Mouse (Mus musculus): Measurements from ENCODE around the gene Cnfn.
A peak's percentile ranks its signal among the peaks of the same experiment; 100 is the strongest.

Gene Cnfn

DNA sequence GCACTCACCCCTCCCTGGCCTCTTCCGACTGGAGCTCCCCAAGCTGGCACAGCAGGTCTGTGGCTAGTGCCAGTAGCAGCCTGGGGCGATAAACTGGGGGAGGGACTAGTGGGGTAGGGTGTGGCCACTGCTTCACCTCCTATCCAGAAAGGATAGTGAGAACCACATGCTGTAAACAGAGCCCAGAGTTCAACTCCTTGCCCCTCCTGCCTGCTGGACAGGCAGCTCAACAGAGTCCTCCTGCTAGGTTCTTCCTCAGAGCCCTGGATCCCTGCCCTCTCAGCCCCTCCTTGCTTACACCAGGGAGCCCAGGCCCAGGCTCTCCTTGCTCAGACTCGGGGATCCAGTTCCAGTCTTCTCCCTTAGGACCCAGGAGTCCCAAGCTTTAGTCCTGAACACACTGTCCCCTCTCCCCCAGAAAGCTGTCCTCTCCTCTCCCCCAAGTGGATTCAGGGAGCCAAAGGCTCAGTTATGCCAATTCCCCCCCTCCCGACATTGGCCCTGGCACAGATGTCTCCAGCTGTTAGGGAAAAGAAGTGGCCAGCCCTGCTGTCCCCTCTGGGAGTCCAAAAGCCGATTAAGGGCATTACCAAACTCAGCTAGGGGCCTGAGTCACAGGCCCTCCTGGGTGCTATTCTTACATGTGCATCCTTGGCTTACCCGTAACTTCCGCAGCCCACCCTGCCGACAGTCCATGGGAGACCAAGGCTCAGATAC lies 20.7 kb upstream of the Cnfn start:
- DNase-seq, result no peak

DNA sequence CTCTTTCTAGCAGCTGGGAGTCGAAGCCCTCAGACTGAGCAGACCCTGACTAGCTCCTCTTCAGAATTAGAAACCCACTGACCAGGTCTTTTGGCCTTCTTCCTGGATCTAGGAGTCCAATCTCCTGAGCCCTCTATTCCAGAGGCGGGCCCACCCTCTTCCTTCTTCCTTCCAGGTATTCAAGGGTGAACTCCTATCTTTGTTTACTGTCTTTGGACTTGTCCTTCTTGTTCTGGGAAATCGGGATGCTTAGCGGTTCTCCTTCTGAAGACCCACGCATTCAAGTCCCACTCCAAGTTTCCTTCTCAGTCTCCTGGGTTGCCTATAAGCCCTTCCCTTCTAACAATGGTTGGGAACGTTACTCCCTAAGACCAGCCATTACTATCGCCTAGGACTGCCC lies 19.4 kb upstream of the Cnfn start:
- DNase-seq, result no peak

DNA sequence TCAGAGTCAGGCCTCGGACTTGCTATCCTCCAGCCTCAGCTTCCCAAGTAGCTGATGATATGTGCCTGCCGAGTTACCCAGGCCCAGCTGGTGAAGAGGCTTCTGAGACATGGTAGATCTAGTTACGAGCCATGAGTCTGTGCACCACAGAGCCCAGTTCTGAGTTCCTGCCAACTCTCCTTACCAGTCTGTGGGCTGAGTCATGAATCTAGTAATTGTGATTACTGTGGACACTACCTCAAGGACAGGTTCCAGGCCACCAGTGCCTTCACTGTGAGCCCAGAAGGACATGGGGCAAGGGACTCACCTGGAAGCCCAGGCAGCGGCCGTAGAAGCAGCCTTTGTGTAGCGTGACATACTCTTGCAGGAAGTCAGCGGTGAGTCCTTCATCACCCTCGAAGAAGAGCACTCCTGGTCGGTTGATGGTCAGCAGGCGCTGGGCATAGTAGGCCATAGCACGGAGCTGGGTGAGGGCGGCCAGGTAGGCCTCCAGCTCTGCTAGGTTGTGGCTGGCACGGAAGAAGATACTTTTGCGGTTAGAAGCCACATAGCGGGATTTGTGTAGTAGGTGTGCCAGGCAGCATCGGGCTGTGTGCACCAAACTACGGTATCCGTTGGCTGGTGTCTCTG lies 18.4 kb upstream of the Cnfn start:
- DNase-seq, result no peak

DNA sequence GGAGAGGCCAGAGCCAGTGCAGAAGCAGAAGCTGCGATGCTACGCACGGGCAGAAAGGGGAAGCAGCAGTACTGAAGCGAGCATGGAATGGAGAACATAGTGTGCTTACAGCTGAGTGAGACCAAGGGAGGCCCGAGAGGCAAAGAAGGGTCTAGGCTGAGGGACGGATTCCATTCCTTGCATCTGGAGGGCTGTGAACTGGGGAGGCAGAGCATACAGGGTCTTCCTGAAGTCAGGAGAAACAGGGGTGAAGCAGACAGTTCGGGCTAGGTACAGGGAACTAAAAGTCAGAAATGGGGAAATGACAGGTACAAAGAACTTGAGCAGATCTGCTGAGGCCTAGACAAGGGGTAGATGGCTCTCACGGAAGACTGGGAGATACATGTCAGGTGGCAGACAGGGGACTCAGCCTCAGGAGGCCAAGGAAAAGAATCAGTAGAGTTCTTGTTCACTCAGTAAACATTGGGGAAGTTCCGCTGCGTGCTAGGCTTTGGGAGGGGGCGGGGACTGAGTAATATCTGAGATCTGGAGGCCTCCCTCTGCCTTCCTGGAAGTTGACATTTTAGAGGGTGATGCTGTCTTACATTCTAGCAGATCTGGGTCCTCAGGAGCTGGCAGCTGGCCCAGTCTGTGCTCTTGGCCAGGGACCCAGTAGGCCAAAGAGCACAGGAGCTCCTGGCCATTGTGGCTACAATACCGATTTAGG lies 16.5 kb upstream of the Cnfn start:
- DNase-seq, result peak; percentile 83 to 85

DNA sequence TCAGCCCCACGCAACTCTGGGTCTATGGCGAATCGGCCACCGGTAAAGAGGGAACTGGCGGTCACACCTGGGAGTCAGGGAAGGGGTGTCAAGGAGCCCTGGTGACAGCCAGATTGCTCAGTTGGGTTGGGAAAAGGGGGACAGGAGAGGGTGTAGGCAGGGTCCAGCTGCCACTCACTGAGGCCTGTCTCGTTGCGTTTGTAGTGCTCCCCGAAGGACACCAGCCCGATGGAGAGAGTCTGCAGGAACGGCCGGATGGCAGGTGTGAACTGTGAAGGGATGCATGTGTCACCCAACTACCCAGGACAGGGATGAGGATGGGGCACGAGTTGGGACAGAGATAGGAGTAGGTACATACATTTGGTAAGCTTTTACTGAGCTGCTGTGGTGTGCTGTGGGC lies 15.7 kb upstream of the Cnfn start:
- DNase-seq, result no peak

DNA sequence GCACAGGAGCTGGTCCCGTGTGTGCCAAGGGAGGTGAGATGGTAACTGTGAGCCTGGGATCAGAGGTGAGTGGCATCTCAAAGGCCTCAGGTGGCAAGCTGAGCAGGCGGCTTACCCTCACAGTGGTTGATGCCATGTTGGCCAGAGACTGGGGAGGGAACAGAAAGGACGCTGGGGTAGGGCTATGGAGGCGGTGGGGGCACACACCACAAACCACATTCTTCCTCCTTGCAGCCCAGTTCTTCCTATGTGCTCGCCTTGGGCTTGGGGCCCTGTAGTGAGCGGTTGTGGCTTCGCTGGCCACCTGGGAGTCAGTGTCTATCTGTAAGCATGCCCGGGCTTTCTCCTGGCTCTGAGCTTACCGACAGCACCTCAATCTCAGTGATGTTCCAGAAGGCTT lies 15.3 kb upstream of the Cnfn start:
- no peak for DNase-seq

DNA sequence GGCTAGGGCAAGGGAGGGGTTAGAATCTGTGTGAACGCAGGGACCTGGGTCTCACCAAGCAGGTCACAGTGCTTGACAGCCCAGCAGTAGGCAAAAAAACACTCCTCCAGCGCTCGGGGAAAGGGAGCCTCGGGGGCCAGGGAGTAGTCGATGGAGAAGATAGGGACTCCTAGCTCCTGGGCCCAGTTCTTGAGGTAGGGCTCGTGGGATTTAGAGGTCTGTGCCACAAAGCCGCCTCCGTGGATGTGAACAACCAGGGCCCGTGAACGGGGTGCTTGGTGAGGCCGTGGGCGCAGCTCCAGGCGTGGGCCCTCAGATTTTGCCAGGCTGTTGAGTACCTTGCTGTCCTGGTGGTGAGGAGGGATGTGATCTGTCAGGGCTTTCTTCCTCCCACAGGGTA lies 14.8 kb upstream of the Cnfn start:
- DNase-seq, result peak in 1 of 2 experiments; percentile 5

DNA sequence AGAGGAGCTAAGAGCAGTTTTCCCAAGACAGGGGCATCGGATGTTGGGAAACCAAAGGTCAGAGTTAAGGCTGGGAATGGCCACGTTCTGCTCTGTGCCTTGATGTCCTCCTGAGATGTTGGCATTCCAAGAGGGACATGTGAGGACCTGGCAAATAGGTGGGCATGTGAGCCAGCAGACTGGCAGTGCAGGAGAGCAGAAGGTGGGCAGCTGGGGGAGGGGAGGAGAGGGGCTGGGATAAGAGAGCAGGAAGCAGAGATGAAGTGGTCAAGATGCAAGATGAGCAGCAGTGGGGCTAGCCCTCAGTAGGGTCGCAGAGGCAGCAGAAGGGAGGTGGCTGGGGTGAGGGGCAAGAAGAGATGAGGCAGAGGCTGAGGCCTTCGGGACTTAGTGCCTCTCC lies 14.4 kb upstream of the Cnfn start:
- DNase-seq, result peak in 1 of 2 experiments; percentile 21

DNA sequence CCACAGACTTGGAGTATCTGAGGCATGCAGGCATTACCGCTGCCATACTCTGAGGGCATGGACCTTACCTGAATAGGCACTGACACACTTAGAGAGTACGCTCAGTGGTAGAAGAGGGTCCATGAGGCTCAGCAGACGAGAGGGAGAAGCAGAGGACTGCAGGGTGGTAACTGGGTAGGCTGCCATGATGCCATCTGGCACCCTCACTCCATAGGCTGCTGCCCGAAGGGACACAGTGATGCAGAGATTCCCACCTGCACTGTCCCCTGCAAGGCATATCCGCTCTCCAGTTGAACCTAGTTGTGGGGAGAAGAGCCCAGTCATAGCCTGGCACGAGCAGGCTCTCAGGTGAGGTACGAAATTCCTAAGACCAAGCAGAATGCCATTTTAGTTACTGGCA lies 13.9 kb upstream of the Cnfn start:
- DNase-seq, result peak in 1 of 2 experiments; percentile 15

DNA sequence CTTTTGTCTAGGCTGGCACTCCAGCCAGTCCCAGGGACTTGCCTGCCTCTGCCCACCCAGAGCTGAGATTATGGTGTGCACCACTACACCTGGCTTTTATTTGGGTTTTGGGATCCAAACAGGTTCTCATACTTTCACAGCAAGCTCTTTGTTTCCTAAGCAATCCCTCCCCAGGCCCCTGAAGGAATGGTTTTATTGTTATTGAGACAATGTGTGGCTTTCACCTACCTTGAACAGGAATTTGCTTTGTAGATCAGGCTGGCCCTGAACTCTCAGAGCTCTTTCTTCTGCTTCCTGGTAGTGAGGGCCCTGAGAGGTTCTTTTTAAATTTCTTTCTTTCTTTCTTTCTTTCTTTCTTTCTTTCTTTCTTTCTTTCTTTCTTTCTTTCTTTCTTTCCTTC lies 13.0 kb upstream of the Cnfn start:
- DNase-seq, result no peak

DNA sequence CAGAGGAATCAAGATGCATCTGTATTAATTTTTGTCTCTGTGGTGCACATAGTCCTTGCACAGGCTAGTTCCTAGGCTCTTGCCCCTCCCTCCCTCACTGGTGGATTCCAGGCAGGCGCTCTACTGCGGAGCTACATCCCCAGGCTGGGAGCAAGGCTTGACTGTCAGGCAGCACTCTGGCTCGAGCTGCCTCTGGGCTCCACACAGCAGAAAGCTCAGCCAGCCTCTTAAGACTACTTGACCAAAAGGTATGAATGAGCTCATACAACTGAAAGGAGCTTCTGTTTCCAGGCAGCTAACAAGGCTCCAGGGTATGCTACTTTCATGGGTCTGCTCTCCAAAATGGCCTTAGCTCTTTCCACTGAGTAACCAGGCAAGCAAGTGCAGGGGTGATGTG lies 11.8 kb upstream of the Cnfn start:
- no peak for DNase-seq

DNA sequence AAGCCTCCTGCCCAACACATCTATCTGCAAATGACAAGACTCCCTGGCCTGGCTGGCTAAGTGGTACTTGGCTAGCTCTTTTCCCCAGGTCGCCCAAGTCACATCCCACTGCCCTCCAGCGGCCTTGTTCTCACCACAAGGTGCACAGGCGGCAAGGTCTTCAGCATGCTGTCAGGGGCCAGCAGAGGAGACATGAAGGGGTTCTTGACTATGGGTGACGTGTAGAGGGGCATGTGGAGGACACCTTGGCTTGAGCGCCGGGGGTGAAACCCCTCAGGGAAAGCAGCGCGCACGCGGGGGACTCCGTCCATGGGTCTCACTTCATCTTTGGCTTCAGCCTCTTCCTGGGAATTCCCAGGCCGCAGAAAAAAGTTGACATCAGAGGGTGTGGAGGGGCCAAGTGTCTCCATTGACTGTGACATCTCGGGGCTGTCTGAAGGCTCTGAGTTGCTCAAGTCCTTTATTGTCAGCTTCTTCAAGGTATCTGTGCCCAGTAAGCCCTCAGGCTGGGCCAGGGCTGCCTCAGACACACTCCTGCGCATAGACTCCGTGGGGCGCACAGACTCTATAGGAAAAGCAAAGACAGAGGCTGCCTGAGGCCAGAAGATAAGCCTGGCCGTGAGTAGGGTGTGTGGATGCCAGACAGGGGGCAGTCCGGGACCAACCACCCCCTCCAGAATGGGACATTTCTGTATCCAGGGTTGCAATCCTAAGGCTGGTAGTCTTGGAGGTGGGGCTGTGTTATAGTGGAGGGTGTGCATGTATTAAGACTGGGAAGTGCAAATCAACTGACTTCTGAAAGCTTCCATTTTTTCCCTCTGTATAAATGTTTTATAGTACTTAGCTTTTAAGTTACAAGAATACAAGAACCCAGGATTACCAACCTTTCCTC lies 11.1 kb upstream of the Cnfn start:
- no peak for DNase-seq

DNA sequence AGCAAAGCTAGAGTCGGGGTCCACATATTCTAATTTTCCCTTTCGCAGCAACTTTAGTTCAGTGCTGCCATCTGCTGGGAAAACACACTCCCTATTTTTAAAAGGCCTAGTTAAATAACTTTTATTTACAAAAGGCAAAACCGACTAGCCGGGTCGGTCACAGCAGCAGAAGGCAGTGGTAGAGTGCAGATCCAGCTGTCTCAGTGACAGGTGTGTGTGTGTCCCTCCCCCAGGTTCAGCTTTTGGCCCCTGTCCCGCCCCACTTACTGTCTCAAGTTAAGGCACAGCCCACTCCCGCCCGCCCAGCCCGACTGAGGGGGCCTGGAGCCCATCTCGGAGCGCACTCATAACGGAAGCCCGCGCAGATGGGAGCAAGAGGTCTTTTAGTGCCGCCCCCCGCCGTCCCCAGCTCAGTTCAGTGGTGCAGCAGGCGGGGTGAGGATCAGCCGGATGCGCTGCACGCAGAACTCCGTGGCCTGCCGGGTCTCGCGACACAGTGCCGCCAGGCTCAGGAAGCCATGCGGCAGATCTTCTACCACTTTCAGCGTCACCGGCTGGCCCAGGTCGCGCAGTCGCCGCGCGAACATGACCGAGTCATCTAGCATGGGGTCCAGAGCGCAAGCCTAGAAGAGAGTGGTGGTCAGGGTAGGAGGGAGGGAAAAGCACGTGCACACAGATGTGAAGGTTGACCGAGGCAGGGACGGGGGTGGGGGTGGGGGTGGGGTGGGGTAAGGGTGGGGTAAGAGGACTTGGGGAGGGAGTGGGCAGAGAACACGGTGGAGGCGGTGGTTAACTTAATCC lies 10.2 kb upstream of the Cnfn start:
- peak; percentile 57 to 59 for DNase-seq

DNA sequence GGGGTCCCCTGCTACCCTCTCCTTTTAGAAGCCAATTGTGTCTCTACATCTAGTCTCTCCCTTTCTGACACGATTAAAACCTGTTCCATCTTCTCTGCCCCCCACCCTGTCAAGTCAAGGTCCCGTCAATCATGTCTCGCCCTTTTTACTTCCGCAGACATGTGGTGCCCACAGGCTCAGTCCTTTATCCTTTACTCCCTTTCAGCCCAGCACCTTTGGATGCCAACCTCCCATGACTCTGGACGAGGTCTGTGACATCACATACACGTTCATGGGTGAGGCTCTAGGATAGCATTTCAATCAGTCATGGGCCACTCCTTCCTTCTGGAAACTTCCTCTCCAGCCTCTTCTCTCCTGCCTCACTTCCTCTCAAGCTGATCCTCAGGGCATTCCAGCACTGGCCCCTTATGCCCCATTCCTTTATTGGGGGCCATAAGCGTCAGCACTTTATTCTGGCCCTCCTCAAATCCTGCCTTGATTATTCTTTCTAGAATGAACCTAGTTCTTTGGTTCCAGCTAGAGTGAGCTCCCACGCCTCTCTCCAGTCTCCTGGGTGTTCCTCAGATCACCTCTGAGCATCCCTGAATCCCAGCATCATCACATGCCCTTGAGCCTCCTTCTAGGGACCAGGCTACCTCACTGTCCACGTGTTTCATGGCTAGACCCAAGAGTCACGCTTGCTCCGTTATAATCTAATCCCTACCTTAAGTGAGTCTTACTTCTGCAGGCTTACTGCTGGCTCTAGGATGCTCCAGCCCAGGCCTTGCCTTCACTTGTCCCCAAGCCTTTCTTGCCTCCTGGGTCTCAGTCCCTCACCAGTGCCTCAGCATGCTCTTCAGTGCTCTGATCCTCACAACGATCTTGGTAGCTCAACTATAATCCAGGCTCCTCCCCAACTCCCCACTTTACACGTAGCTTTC lies 8.9 kb upstream of the Cnfn start:
- no peak for DNase-seq

DNA sequence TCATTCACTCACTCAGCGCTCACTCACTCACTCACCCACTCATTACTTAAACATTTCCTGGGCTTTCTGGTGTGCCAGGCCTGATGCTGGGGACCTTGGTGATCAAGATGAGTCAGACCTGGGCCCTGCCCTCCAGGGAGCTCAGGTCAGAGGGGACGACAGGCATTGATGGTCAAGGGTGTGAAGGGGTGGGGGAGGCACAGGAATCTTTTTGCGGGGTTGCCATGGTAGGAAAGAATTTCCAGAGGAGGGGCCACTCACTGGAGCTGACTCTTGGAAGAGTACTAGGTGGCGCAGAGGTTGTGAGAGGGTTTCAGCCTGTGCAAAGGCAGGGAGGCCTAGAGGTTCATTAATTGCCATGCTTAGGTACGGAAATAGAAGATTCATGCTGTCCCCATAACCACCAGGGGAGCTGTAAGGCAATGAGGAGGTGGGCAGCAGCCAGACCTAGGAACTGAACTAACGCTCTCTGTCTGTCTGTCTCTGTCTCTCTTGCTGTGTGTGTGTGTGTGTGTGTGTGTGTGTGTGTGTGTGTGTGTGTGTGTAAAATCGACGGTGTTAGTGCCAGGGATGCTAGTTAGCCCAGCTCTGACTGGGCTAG lies 7.7 kb upstream of the Cnfn start:
- no peak for DNase-seq

DNA sequence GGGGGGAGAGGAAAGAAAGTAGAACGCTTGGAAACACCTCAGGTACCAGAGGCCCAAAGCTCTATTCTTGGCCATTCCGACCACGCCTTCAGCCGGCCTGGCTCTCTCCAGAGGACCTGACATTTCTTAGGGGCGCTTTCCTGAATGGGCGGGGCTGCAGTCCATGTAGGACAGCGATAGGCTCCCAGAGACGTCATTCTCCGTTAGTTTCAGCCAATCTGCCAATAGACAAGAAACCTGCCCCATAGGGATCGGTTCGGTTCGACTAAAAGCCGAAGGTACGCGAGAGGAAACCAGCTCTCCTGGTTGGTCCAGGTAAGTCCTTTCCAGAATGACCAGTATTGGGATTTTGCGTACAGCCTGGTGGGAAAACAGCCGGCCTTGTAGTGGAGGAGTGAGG lies 7.0 kb upstream of the Cnfn start:
- DNase-seq, result peak; percentile 94 to 95

DNA sequence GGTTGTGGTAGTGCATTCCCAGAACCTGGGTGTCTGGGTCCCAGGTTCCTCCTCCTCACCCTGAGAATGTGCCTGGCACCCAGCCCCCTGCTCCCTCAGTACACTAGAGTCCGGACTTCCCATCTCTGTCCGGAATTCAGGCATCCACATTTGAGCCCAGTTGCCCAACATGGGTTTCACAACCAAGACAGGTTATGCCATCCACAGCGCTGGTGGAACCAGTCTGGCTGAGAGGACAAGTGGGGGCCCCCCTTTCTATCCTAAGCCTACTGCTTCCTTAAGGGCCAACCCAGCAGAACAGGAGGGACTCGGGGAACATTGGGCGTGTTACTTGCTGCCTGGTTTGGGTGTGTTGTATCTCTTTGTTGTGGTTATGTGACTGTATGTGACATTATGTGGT lies 2.9 kb upstream of the Cnfn start:
- no peak for DNase-seq

DNA sequence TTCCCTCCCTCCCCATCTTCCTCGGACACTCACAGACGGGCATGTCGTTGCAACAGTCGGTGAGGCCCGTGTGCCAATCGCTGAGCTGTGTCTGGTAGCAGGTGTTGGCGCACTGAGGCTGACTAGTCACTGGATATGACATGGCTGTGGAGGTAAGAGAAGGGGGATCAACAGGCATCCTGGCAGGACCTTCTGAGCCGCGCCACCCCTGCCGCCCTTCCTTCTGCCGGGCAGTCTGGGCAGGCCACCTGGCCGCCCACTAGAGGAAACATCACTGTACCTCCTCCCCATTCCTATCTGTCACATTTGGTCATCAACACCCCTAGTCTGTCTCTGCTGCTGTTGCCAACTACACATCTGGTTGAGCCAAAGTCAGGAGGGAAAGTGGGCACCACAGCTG lies 1.2 kb downstream of the Cnfn start:
- peak; percentile 63 to 64 for DNase-seq

DNA sequence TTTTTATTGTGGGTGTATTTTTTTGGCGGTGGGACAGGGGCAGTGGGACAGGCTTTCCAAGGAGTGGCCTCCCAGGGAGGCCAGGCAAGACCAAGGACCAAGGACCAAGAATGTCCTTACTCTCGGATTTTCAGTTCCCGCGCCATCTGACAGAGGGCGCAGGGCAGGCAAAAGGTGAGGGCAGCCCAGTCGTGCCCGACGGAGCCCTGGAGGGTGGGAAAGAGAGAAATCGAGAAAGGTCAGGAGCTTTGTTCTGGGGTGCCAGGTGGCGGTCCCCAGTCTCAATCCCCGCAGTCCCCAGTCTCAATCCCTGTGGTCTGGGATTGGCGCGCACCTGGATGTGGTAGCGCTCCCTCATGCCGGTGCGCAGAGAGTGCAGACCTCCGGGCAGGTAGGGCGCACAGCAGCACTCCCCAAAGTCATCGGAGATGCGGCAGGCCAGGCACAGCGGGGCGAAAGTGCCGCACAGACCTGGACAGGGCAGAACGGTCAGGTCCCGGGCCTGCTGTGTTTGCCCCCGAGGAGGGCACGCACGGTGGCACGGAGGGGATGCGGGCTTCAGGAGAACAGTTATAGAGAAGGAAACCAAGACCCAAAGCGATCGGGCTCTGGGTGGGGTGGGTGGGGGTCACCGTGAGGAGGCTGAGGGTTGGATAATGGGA lies 1.8 kb downstream of the Cnfn start:
- peak; percentile 53 to 57 for DNase-seq

DNA sequence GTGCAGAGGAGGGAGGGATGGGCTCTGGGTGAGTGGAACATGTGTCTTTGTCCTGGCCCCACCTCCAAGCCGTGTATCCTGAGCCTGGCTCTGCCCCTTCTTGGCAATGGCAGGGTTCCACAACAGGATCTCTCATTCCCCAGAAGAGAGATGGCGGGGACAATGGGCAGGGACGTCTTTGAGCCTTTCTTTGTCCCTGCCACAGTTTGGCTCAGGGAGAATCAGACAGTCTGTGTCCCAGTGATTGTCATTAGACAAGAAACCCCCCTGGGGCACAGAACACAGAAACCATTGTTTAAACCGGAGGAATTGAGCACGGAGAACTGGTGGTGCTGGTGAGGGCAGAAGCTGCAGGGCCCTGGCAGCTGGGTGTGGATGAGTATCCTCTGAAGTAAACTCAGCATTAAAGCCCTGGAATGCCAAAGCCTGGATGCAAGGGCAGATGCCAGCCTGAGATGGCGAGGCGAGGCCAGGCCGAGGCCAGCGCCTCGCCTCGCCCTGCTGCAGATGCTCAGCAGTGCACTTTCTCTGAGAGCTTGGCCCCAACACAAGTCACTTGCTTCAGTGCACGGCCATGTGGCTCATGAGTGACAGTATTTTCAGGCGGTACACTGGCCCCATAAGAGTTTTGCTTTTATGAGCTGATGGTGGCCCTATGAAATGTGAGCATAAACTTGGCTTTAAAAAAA lies 3.4 kb downstream of the Cnfn start:
- no peak for DNase-seq

Measured in cerebellum, adult 18-20 months (tissue).